Mouse (Mus musculus): ENCODE measurements around the gene Ifna11. TPM values are rescaled to one million over a fixed set of nuclear protein-coding genes. Genes with fewer than 3 reads are reported as not detected.

The Ifna11 gene
- not detected for polyA plus RNA-seq (2015; fragmentation: Illumina TruSeq; extraction: RNeasy Lipid Tissue Mini Kit (QIAGEN cat#74804); ENCODE audit: insufficient read depth, low replicate concordance)

DNA sequence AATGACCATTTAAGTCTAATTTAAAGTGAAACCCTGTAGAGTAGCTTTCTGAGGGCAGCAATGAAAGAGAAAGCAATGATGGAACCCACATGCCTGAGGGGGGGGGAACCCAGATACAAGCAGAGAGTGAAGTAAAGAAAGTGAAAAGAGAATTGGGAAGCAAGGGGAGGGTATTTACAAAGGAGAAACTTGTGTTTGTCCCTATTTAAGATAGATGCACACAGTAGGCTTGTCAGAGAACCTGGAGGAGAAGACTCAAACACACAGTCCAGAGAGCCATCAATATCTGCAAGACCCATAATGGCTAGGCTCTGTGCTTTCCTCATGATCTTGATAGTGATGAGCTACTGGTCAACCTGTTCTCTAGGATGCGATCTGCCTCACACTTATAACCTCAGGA is at the start of gene Ifna11:
Gene Ifna11 (plus strand): TSS at position 301 of the 400 bp plus-strand sequence.

DNA sequence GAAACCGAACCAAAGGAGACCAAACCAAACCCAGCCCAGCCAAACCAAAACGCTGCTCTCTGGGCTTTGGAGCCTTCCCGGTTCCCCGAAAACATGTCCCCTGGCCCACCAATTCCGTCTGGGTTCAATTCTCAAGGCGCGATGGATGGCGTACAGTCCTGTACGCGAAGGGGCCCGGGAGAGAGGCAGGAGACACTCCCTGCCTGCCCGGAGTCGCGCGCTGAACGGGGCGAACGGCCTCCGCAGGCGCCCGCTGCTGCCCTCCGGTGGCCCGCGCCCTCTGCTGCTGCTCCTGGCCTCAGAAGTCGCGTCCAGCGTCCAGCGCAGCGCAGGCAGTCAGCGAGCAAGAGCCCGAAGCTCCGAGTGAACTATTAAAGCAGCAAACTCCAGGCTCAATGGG is 46.2 kb upstream of the Ifna11 start, which contains the start of gene Gm13290:
Gene Gm13290 (plus strand): TSS at position 301 of the 400 bp plus-strand sequence.

DNA sequence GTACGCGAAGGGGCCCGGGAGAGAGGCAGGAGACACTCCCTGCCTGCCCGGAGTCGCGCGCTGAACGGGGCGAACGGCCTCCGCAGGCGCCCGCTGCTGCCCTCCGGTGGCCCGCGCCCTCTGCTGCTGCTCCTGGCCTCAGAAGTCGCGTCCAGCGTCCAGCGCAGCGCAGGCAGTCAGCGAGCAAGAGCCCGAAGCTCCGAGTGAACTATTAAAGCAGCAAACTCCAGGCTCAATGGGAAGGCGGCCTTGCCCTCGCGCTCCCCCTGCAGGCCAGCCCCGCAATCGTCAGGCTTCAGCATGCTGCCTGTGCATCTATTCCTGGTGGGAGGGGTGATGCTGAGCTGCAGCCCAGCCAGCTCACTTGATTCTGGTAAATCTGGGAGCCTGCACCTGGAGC is 43.1 kb upstream of the Ifna11 start, which contains the start of gene Gm13289:
Gene Gm13289 (plus strand): TSS at position 301 of the 400 bp plus-strand sequence.

GRCm38 (mm10) chr4:88779550-88779949 is 40.2 kb upstream of the Ifna11 start, which contains the start of gene Gm13272:
Gene Gm13272 (plus strand): TSS chr4:88779850.

GRCm38 (mm10) chr4:88781831-88782230 is 37.9 kb upstream of the Ifna11 start, which contains the start of gene Ifnz:
Gene Ifnz (plus strand): TSS chr4:88782131.

DNA sequence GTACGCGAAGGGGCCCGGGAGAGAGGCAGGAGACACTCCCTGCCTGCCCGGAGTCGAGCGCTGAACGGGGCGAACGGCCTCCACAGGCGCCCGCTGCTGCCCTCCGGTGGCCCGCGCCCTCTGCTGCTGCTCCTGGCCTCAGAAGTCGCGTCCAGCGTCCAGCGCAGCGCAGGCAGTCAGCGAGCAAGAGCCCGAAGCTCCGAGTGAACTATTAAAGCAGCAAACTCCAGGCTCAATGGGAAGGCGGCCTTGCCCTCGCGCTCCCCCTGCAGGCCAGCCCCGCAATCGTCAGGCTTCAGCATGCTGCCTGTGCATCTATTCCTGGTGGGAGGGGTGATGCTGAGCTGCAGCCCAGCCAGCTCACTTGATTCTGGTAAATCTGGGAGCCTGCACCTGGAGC is 34.4 kb upstream of the Ifna11 start, which contains the start of gene Gm13276:
Gene Gm13276 (plus strand): TSS at position 301 of the 400 bp plus-strand sequence.

GRCm38 (mm10) chr4:88788402-88788801 is 31.4 kb upstream of the Ifna11 start, which contains the start of gene Gm13277:
Gene Gm13277 (plus strand): TSS chr4:88788632.

DNA sequence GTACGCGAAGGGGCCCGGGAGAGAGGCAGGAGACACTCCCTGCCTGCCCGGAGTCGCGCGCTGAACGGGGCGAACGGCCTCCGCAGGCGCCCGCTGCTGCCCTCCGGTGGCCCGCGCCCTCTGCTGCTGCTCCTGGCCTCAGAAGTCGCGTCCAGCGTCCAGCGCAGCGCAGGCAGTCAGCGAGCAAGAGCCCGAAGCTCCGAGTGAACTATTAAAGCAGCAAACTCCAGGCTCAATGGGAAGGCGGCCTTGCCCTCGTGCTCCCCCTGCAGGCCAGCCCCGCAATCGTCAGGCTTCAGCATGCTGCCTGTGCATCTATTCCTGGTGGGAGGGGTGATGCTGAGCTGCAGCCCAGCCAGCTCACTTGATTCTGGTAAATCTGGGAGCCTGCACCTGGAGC is 28.5 kb upstream of the Ifna11 start, which contains the start of gene Gm13278:
Gene Gm13278 (plus strand): TSS at position 301 of the 400 bp plus-strand sequence.

GRCm38 (mm10) chr4:88793936-88794675 is 25.7 kb upstream of the Ifna11 start, which contains the start of gene Gm13275:
Gene Gm13275 (plus strand): TSS chr4:88794487.

GRCm38 (mm10) chr4:88797097-88797496 is 22.7 kb upstream of the Ifna11 start, which contains the start of gene Gm13279:
Gene Gm13279 (plus strand): TSS chr4:88797397.

GRCm38 (mm10) chr4:88799365-88799764 is 20.4 kb upstream of the Ifna11 start, which contains the start of gene Gm13285:
Gene Gm13285 (plus strand): TSS chr4:88799665.

DNA sequence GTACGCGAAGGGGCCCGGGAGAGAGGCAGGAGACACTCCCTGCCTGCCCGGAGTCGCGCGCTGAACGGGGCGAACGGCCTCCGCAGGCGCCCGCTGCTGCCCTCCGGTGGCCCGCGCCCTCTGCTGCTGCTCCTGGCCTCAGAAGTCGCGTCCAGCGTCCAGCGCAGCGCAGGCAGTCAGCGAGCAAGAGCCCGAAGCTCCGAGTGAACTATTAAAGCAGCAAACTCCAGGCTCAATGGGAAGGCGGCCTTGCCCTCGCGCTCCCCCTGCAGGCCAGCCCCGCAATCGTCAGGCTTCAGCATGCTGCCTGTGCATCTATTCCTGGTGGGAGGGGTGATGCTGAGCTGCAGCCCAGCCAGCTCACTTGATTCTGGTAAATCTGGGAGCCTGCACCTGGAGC is 16.8 kb upstream of the Ifna11 start, which contains the start of gene Gm13287:
Gene Gm13287 (plus strand): TSS at position 301 of the 400 bp plus-strand sequence.

GRCm38 (mm10) chr4:88805231-88805630 is 14.5 kb upstream of the Ifna11 start, which contains the start of gene Gm13288:
Gene Gm13288 (plus strand): TSS chr4:88805531.

GRCm38 (mm10) chr4:88815928-88816327 is 3.8 kb upstream of the Ifna11 start, which contains the start of gene Ifna7:
Gene Ifna7 (plus strand): TSS chr4:88816228.

GRCm38 (mm10) chr4:88827116-88827515 is 7.4 kb downstream of the Ifna11 start, which contains the start of gene Ifna6:
Gene Ifna6 (plus strand): TSS chr4:88827416.

DNA sequence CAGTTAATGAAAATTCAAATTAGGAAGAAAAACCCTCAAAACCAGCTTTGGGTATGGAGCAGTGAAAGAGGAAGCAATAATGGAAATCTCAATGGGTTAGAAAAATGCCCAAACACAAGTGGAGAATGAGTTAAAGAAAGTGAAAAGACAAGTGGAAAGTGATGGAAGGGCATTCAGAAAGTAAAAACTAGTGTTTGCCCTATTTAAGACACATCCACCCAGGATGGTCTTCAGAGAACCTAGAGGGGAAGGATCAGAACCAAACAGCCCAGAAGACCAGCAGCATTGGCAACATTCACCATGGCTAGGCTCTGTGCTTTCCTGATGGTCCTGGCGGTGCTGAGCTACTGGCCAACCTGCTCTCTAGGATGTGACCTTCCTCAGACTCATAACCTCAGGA is 15.5 kb downstream of the Ifna11 start, which contains the start of gene Ifna5:
Gene Ifna5 (plus strand): TSS at position 301 of the 400 bp plus-strand sequence.

GRCm38 (mm10) chr4:88841438-88841911 is 21.7 kb downstream of the Ifna11 start, which contains the start of gene Ifna4:
Gene Ifna4 (plus strand): TSS chr4:88841861.

DNA sequence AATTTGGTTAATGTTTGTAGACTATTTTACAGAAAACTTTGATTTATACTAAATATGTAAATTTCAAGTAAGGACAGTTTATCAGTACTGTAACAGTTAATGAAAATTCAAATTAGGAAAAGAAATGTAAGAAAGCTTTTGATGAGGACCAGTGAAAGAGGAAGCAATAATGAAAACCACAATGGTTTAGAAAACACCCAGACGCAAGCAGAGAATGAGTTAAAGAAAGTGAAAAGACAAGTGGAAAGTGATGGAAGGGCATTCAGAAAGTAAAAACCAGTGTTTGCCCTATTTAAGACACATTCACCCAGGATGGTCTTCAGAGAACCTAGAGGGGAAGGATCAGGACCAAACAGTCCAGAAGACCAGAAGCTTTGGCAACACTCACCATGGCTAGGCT is 29.9 kb downstream of the Ifna11 start, which contains the start of gene Ifna1:
Gene Ifna1 (plus strand): TSS at position 390 of the 400 bp plus-strand sequence.

